Mouse (Mus musculus) testis, adult 2 months (tissue): ENCODE results near the gene Asic1. TPM values are rescaled to one million over a fixed set of nuclear protein-coding genes. Genes with fewer than 3 reads are reported as not detected.

ENCODE experiments used
- H3K27ac ChIP-seq: fragments of 200-500 bp; 2 replicates; pipeline ENCODE4 v1.5.1; 2012; ENCODE audit warnings: low read depth, low read length; ENCODE audit not compliant: control insufficient read depth, insufficient read depth
- H3K27me3 ChIP-seq: fragments of 200-500 bp; 2 replicates; pipeline ENCODE4 v1.6.1; 2012; ENCODE audit warnings: mild to moderate bottlenecking, low read length, moderate library complexity; ENCODE audit not compliant: control insufficient read depth, insufficient read depth
- H3K36me3 ChIP-seq: fragments of 200-500 bp; 2 replicates; pipeline ENCODE4 v1.6.1; 2012; ENCODE audit warnings: mild to moderate bottlenecking, low read length; ENCODE audit not compliant: control insufficient read depth, insufficient read depth
- H3K4me1 ChIP-seq: fragments of 200-500 bp; 2 replicates; pipeline ENCODE4 v1.6.1; 2012; ENCODE audit warnings: low read length; ENCODE audit not compliant: control insufficient read depth, insufficient read depth
- H3K4me3 ChIP-seq: fragments of 200-500 bp; 2 replicates; pipeline ENCODE4 v1.5.1; 2012; ENCODE audit warnings: low read depth, mild to moderate bottlenecking, low read length, moderate library complexity, mixed read lengths; ENCODE audit not compliant: control insufficient read depth
- CTCF ChIP-seq: fragments of 200-500 bp; IDR thresholded peaks from 2 replicates; pipeline ENCODE4 v1.5.1; 2012; ENCODE audit warnings: low read depth, mild to moderate bottlenecking, inconsistent platforms, low read length, moderate library complexity; ENCODE audit not compliant: control insufficient read depth, insufficient read depth, insufficient replicate concordance
- POLR2A ChIP-seq: fragments of 200-500 bp; IDR thresholded peaks from 2 replicates; pipeline ENCODE4 v1.6.1; 2012; ENCODE audit warnings: low read depth, mild to moderate bottlenecking, inconsistent platforms, low read length, moderate library complexity; ENCODE audit not compliant: control insufficient read depth
- polyA plus RNA-seq: library from polyadenylated mRNA; depleted of rRNA; stranded (reverse); fragments of >200 nt; gene quantifications from 2 replicates; pipeline ENCODE4 v1.2.3, GENCODE M21; 2012

Asic1 gene
- polyA plus RNA-seq, 1 experiment = 0.16 TPM

- Histone ChIP-seq H3K27me3 (no peaks in the 10 kb centered on the region), H3K27ac (no peak overlapping the region)
- TF ChIP-seq CTCF = no peak
- TF ChIP-seq POLR2A = no peak
Measured at GRCm38 (mm10) chr15:99663964-99664599, 6.1 kb upstream of the Asic1 start.

GRCm38 (mm10) chr15:99664600-99665451, 5.3 kb upstream of the Asic1 start:
- no peak overlapping the region for H3K27ac ChIP-seq
- H3K27me3 ChIP-seq = no peaks in the 10 kb centered on the region
- no peaks in the 10 kb centered on the region for H3K36me3 ChIP-seq
- peak overlapping the region; percentile 15 for H3K4me3 ChIP-seq
- TF ChIP-seq POLR2A (no peak), CTCF (no peak)
- H3K4me1 ChIP-seq = peaks cover 14% of the 10 kb centered on the region

More at GRCm38 (mm10) chr15:99663964-99664599, 6.1 kb upstream of the Asic1 start:
- peaks cover 14% of the 10 kb centered on the region for H3K4me1 ChIP-seq
- peak overlapping the region; percentile 15 for H3K4me3 ChIP-seq
- no peaks in the 10 kb centered on the region for H3K36me3 ChIP-seq

GRCm38 (mm10) chr15:99667544-99667943, 2.6 kb upstream of the Asic1 start:
- H3K4me3 ChIP-seq = no peak overlapping the region
- H3K4me1 ChIP-seq = peaks cover 21% of the 10 kb centered on the region
- TF ChIP-seq POLR2A = no peak
- no peak for TF ChIP-seq CTCF
- H3K27me3 ChIP-seq = no peaks in the 10 kb centered on the region
- H3K36me3 ChIP-seq = no peaks in the 10 kb centered on the region
- H3K27ac ChIP-seq = no peak overlapping the region

GRCm38 (mm10) chr15:99668881-99669280, 1.3 kb upstream of the Asic1 start:
- Histone ChIP-seq H3K27me3 (no peaks in the 10 kb centered on the region), H3K27ac (no peak overlapping the region), H3K4me1 (peaks cover 20% of the 10 kb centered on the region), H3K36me3 (no peaks in the 10 kb centered on the region), H3K4me3 (no peak overlapping the region)
- TF ChIP-seq CTCF (peak; percentile 87), POLR2A (no peak)

- Histone ChIP-seq H3K4me3 (no peak overlapping the region), H3K4me1 (peaks cover 16% of the 10 kb centered on the region), H3K27ac (no peak overlapping the region), H3K36me3 (no peaks in the 10 kb centered on the region), H3K27me3 (no peaks in the 10 kb centered on the region)
- TF ChIP-seq CTCF = no peak
- TF ChIP-seq POLR2A = no peak
Measured at GRCm38 (mm10) chr15:99669392-99669791, 776 bp upstream of the Asic1 start.

- no peaks in the 10 kb centered on the region for H3K27me3 ChIP-seq
- no peaks in the 10 kb centered on the region for H3K36me3 ChIP-seq
- no peak overlapping the region for H3K27ac ChIP-seq
- no peak for TF ChIP-seq POLR2A
- no peak for TF ChIP-seq CTCF
- peaks cover 10% of the 10 kb centered on the region for H3K4me1 ChIP-seq
- no peak overlapping the region; the same call in 1 of the 2 replicates for H3K4me3 ChIP-seq
Measured at GRCm38 (mm10) chr15:99670964-99671670, 949 bp downstream of the Asic1 start.

GRCm38 (mm10) chr15:99671783-99672182, 1.6 kb downstream of the Asic1 start:
- Histone ChIP-seq H3K4me3 (no peak overlapping the region), H3K27ac (no peak overlapping the region), H3K27me3 (no peaks in the 10 kb centered on the region), H3K36me3 (no peaks in the 10 kb centered on the region), H3K4me1 (peaks cover 10% of the 10 kb centered on the region)
- no peak for TF ChIP-seq CTCF
- TF ChIP-seq POLR2A = no peak
